Mouse (Mus musculus) lung, postnatal 10 days (tissue): ENCODE measurements around the gene Akap13.

Source experiments
- DNase-seq: peaks from one replicate; pipeline ENCODE4 v3.0.0; 2021

The Akap13 gene

DNA sequence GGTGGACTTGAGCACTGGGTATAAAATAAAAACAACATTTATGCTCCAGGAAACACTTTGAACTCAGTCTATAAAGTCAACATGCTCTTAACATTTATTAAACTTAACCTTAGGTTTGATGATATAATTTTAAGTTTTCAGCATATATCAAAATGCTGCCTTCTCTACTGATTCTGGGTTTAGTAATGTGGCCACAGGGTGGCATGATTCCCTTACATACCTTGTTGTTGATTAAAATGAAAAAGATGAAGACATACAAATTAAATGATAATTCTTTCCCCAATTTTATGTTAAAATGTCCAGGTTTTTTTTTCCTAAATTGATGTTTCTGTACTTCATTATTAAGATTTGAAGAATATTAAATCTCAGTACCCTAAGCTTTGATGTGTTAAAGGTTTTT is 113.5 kb downstream of the Akap13 start:
- DNase-seq = peak; percentile 40

DNA sequence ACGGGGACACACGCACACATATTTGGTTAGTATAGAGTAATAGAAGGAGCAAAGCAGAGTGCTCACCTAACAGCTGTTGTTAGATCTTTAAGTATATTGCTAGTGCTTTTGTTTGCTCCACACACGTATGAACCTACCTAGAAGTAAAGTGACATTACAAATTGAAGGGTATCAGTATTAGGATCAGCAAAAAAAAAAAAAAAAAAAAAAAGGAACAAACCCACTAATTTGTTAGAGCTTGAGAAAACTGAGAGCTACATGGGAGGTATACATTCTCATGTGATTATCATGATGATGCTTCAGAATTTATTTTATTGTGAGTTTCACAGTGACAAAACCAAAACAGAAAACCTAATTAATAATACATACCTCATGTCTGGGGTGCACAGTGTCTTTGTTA is 114.9 kb downstream of the Akap13 start:
- no peak for DNase-seq

- no peak for DNase-seq
Measured at GRCm38 (mm10) chr7:75571078-75571477, 115.7 kb downstream of the Akap13 start.

GRCm38 (mm10) chr7:75572127-75572526 is 116.8 kb downstream of the Akap13 start:
- no peak for DNase-seq

DNA sequence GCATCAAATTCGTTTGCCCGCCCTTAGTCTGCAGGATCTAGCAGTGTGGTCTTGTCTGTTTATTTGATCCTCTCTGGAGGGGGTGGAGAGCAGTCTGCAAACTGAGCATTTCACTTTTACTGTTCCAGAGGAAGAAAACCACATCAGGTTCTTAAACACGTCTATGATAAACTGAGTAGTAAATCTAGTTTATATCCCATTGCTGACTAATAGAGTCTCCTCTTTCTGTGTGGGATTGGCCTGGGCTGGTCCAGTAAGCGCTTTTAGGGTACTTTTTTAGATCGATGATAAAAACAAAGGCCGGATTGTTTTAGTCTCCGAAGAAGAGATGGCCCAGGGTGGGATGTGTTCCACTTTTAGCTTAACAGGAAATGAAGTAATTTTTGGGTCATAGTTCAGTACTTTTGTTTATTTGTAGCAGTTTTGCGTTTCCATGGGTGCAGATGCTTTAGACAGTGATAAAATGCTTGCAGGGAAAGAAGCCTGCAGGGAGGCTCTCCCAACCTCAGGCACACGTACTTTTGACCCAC is 119.9 kb downstream of the Akap13 start:
- peak; percentile 76 for DNase-seq

GRCm38 (mm10) chr7:75575800-75576585 is 120.7 kb downstream of the Akap13 start:
- DNase-seq = no peak

- no peak for DNase-seq
Measured at GRCm38 (mm10) chr7:75576851-75577250, 121.5 kb downstream of the Akap13 start.

- peak; percentile 80 for DNase-seq
Measured at GRCm38 (mm10) chr7:75577353-75577752, 122.0 kb downstream of the Akap13 start.

DNA sequence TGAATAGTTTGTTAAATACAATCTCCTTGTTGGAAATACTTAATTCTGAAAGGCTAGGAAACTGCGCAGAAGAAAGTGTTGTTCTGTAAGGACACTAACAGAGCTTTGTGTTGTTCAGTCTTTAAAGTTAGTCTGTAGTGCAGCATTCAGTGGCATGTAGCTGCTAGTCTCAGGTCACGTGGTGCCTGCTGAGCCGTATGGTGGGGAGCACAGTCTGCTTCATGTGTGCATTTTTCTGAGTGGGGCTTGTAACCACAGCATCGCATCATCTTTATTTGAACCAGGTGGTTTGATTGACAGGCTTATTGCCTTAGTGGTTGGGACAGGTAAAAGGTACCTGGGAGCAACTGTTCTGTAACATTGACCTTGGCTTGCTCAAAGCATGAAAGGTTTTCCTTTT is 123.3 kb downstream of the Akap13 start:
- DNase-seq = no peak

GRCm38 (mm10) chr7:75582091-75582490 is 126.8 kb downstream of the Akap13 start:
- no peak for DNase-seq

DNA sequence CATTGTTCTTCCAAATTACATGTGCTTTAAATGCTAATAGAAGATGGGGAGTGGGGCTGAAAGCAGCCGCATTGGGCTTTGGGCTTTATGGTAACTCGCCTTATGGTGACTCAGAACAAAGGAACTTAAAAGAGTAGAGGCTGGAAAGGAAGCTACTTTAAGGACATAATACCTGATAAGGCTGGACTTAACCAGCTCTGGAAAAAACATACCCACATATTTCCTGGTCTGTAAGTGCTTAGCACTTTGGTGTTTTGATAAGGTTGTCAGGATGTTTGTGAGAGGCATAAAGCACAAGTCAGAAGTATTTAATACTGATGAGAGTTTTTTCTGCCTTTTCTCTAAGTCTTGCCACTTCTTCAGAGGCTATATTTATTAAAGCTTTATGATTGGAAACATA is 128.8 kb downstream of the Akap13 start:
- DNase-seq = no peak

DNA sequence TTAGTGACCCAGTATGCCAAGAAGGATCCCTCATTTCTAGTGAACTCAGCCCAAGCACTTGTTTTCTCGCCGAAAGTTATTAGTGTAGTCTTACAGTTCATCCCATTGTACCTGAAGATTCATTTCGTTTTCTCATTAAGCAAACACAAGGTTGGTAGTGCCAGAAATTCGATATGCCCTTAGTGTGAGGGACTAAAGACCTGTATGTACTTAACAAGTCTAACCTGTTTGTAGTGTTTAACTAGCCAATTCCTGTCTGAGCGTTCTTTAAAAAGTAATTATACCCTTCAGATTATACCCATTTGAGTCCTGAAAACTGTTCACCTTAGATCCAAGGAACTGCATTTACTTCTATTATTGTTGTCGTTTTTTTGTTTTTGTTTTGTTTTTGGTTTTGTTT is 130.1 kb downstream of the Akap13 start:
- DNase-seq = no peak

DNA sequence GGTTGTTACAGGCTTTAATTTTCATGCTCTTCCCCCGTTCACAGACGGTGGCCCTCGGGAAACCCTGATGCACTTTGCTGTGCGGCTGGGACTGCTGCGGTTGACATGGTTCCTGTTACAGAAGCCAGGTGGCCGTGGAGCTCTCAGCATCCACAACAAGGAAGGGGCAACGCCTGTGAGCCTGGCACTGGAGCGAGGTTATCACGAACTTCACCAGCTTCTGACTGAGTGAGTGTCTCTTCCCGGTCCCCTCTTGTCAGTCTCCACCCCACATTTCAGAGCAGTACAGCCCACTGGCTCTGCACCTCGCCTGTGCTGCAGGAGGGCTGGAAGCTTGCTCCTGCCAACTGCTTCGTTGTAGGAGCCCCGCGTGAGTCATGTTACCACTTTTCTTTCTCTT is 130.8 kb downstream of the Akap13 start:
- DNase-seq = peak; percentile 45

GRCm38 (mm10) chr7:75587727-75588126 is 132.4 kb downstream of the Akap13 start:
- DNase-seq = no peak

- DNase-seq = no peak
Measured at GRCm38 (mm10) chr7:75589304-75589973, 134.1 kb downstream of the Akap13 start.

GRCm38 (mm10) chr7:75591961-75592360 is 136.6 kb downstream of the Akap13 start:
- DNase-seq = no peak

GRCm38 (mm10) chr7:75594801-75595200 is 139.5 kb downstream of the Akap13 start:
- DNase-seq = peak; percentile 70

DNA sequence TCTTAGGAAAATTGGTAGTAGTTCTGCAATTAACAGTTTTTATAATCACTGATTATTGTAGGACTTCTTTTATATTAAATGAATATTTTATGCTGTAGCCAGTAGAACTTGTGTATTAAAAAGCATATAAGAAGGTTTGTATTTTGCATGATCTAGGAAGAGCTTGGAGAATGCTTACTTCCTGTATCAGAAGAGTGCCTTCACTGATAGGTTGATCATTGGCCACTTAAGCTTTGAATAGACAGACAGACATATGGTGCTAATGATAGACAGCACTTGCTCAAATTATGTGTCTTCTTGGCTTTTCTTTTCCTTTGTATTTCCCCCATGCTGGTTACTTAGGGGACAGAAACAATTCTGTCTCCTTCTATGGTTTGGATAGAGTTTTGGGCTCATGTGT is 139.9 kb downstream of the Akap13 start:
- DNase-seq = no peak

- DNase-seq = peak; percentile 54
Measured at GRCm38 (mm10) chr7:75596058-75596748, 140.9 kb downstream of the Akap13 start.

DNA sequence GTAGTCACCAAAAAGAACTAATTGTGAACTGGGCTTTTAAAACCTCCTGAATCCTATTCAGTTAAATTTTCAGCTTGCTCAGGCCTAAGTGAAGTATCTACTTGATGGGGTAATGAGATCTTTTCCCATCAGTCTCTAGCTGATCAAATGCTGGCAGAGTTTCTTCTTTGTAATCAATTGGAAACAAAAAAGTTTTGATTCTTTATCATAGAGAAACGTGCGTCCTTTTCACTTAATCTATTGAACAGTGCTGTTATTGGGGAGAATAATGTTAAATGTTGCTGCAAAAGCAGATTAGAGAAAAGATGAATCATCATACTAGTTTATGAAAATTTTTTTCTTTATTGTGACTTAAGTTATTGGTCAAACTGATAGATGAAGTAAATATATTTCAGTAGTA is 142.5 kb downstream of the Akap13 start:
- DNase-seq = no peak

DNA sequence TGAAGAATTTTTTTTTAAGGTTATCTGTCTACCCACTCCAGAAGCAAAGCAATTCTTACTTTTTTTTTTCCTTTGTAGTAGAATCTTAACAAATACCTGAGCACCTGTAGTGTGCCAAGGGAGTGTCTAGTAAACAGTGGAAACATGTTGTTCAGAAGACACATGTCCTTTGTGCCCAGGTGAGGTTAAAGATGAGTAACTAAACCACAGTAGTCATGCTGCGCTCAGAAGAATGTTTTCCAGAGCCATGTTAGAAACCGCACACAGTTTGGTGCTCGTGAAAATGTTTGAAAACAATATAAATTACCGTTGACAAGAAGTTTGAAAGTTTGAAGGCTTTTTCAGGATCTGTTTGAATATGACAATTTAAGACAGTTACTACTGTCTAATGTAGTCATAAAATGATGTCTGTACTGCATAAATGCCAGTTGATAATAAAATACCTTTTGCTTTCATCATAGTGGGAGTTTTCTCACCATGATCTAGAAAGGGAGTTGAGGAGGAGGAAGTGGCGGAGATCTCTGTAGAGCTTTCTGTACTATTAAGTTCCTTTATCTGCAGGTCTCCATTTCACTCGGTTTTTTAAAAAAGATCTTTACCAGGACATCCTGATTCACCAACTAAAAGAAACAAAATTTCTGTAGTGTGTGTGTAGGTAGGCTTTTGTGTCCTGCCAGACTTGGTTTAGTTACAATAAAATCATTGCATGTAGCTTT is 145.2 kb downstream of the Akap13 start:
- no peak for DNase-seq

- DNase-seq = no peak
Measured at GRCm38 (mm10) chr7:75607248-75607647, 151.9 kb downstream of the Akap13 start.

- DNase-seq = no peak
Measured at GRCm38 (mm10) chr7:75608716-75609115, 153.4 kb downstream of the Akap13 start.
